Mouse (Mus musculus) large intestine, adult 2 months (tissue): ENCODE data around the gene Krt80. TPM values are rescaled to one million over a fixed set of nuclear protein-coding genes. Genes with fewer than 3 reads are reported as not detected.

Experiments
- DNase-seq: peaks from one replicate; pipeline ENCODE4 v3.0.0-alpha.2; 2012; ENCODE audit warnings: low read depth, low spot score
- WGBS: fragments of 180-500 bp; shearing (Covaris S2); methylation state at CpG from one replicate; pipeline ENCODE4 v1.1.7; 2018; 5-methylcytosine and 5-hydroxymethylcytosine counted together
- polyA plus RNA-seq: library from polyadenylated mRNA; depleted of rRNA; stranded (reverse); fragments of >200 nt; gene quantifications from 2 replicates; pipeline ENCODE4 v1.2.3, GENCODE M21; 2012

Krt80 gene
- polyA plus RNA-seq, 1 experiment, result 1.0 TPM

GRCm38 (mm10) chr15:101320618-101321041 lies 49.3 kb downstream of the Krt80 start:
- whole genome bisulfite sequencing, result 15% methylated on average over 6 of the region's 6 CpGs
- DNase-seq, result no peak

- DNase-seq, result no peak
- WGBS, result 63% methylated on average over 6 of the region's 6 CpGs
Measured at GRCm38 (mm10) chr15:101320010-101320617, 49.8 kb downstream of the Krt80 start.

GRCm38 (mm10) chr15:101318889-101319765 lies 50.8 kb downstream of the Krt80 start:
- no peak for DNase-seq
- 61% methylated on average over 14 of the region's 14 CpGs for WGBS

GRCm38 (mm10) chr15:101317814-101318500 lies 52.0 kb downstream of the Krt80 start:
- no peak for DNase-seq
- 73% methylated on average over 2 of the region's 2 CpGs for WGBS

- no peak for DNase-seq
- WGBS, result 77% methylated on average over 18 of the region's 18 CpGs
Measured at GRCm38 (mm10) chr15:101316913-101317813, 52.8 kb downstream of the Krt80 start.

- WGBS, result 42% methylated on average over 13 of the region's 13 CpGs
- no peak for DNase-seq
Measured at GRCm38 (mm10) chr15:101316279-101316912, 53.6 kb downstream of the Krt80 start.

- under 1% methylated on average over 11 of the region's 11 CpGs for WGBS
- DNase-seq, result peak; percentile 68
Measured at GRCm38 (mm10) chr15:101315832-101316231, 54.1 kb downstream of the Krt80 start.

- whole genome bisulfite sequencing, result 88% methylated on average over 4 of the region's 4 CpGs
Measured at GRCm38 (mm10) chr15:101315378-101315777, 54.6 kb downstream of the Krt80 start.

GRCm38 (mm10) chr15:101312006-101312405 lies 58.0 kb downstream of the Krt80 start:
- WGBS, result 80% methylated on average over 6 of the region's 6 CpGs
- DNase-seq, result no peak

More at GRCm38 (mm10) chr15:101315378-101315777, 54.6 kb downstream of the Krt80 start:
- DNase-seq, result no peak

GRCm38 (mm10) chr15:101311087-101311770 lies 58.7 kb downstream of the Krt80 start:
- DNase-seq, result no peak
- 54% methylated on average over 14 of the region's 15 CpGs for WGBS

GRCm38 (mm10) chr15:101309493-101309892 lies 60.5 kb downstream of the Krt80 start:
- DNase-seq, result no peak
- WGBS, result 39% methylated on average over 5 of the region's 5 CpGs

GRCm38 (mm10) chr15:101308440-101309348 lies 61.3 kb downstream of the Krt80 start:
- WGBS, result 66% methylated on average over 13 of the region's 13 CpGs
- DNase-seq, result no peak

- DNase-seq, result no peak
- whole genome bisulfite sequencing, result 88% methylated on average over 4 of the region's 4 CpGs
Measured at GRCm38 (mm10) chr15:101306459-101306858, 63.5 kb downstream of the Krt80 start.

GRCm38 (mm10) chr15:101303830-101304229 lies 66.1 kb downstream of the Krt80 start:
- WGBS, result 81% methylated on average over 4 of the region's 4 CpGs
- DNase-seq, result no peak

GRCm38 (mm10) chr15:101302201-101302600 lies 67.8 kb downstream of the Krt80 start:
- DNase-seq, result no peak
- 82% methylated on average over 3 of the region's 3 CpGs for WGBS

- DNase-seq, result no peak
- WGBS, result 48% methylated on average over 6 of the region's 6 CpGs
Measured at GRCm38 (mm10) chr15:101300128-101300527, 69.8 kb downstream of the Krt80 start.

GRCm38 (mm10) chr15:101299480-101299960 lies 70.4 kb downstream of the Krt80 start:
- WGBS, result 62% methylated on average over 14 of the region's 14 CpGs
- no peak for DNase-seq
